Mouse (Mus musculus) thymus, postnatal 36 days (tissue): ENCODE measurements at regions not wholly inside any gene's neighbourhood (a gene's known extent, or its start where the extent isn't known, plus 50 kb on each side); places are given as distances from the start of the nearest gene placed in this dataset.

Experiments
- DNase-seq, 2 experiments: peaks; one replicate each; pipeline ENCODE4 v3.0.0; 2022; ENCODE audit warnings: mixed read lengths in 2 of 2

DNA sequence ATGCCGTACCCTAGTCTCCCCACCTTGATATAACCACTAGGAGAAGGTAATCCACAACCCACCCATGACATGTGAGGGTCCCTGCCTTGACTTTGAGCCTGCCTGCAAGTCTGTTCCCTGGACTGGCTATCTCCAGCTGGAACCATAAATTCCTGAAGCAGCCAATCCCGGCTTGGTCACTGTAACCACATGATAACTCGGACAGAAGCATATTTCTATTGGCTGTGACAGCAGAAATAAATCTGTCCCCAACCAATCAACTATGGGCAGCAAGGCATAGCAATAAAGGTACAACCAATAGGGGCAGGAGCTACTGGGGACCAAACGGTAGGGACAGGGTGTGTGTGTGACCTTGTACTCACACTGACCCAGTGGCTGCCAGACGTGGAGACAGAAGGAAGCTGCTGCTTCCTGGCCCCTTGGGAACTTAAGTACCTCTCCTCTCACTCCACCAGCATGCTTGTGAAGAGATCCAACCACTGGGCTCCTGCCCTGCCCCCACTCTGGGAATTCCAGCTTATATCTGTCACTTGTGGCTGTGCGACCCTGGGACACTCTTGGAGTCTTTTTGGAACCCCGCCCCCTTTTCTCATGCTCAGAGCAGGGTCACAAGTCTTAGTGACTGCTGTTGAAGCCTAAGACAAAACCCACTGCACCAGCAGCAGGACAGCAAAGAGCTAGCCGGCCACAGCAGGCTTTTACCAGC is 51.8 kb upstream of the Ttc34 start:
- no peak for DNase-seq

DNA sequence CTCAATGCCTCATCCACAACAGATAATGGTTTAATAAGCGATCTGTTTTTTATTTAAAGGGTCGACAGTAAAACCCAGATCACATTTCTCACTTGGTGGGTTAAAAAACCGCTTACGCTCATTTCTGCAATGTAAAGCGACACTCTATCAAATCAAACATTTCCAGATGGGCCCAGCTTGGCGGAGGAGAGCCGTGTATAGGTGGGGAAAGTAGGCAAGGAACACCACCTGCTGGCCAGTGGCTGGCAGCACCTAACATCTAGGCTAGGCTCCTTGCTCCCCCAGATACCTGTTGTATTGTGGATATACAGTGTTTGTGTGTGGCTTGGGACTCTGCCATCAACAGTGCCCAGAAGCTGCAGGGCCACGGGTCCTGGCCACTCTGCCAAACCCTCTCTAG is 50.1 kb upstream of the Ttc34 start:
- no peak for DNase-seq
